Mouse (Mus musculus): ENCODE measurements at regions not wholly inside any gene's neighbourhood (a gene's known extent, or its start where the extent isn't known, plus 50 kb on each side); places are given as distances from the start of the nearest gene placed in this dataset. TPM values are rescaled to one million over a fixed set of nuclear protein-coding genes. Genes with fewer than 3 reads are reported as not detected.

- Histone ChIP-seq H3K36me3 (ENCODE audit: insufficient read depth, low read length) (no peaks in the 10 kb centered on the region), H3K27me3 (ENCODE audit: insufficient read depth, low read length) (peaks cover 85% of the 10 kb centered on the region), H3K9ac (replicated peaks; ENCODE audit: low read length) (no peak overlapping the region), H3K4me3 (ENCODE audit: low read length) (no peak overlapping the region), H3K4me1 (ENCODE audit: insufficient read depth, low read length) (peaks cover 13% of the 10 kb centered on the region), H3K4me2 (replicated peaks; ENCODE audit: low read depth, low read length) (no peak overlapping the region), H3K27ac (ENCODE audit: low read length) (no peak overlapping the region), H3K9me3 (ENCODE audit: low read length) (no peaks in the 10 kb centered on the region)
- ATAC-seq (ENCODE audit: low FRiP score, low TSS enrichment) = no peak
- WGBS = 1% methylated on average over 17 of the region's 17 CpGs
Observed at GRCm38 (mm10) chr2:94240411-94240810, 82.6 kb upstream of the Hsd17b12 start.

GRCm38 (mm10) chr2:94239573-94239972, 81.8 kb upstream of the Hsd17b12 start:
- no peaks in the 10 kb centered on the region for H3K9me3 ChIP-seq (ENCODE audit: low read length)
- 18% methylated on average over 9 of the region's 9 CpGs for WGBS
- no peak overlapping the region for H3K4me3 ChIP-seq (ENCODE audit: low read length)
- no peak overlapping the region for H3K4me2 ChIP-seq (replicated peaks; ENCODE audit: low read depth, low read length)
- no peak for ATAC-seq (ENCODE audit: low FRiP score, low TSS enrichment)
- peaks cover 78% of the 10 kb centered on the region for H3K27me3 ChIP-seq (ENCODE audit: insufficient read depth, low read length)
- H3K4me1 ChIP-seq (ENCODE audit: insufficient read depth, low read length) = peaks cover 13% of the 10 kb centered on the region
- no peak overlapping the region for H3K9ac ChIP-seq (replicated peaks; ENCODE audit: low read length)
- no peaks in the 10 kb centered on the region for H3K36me3 ChIP-seq (ENCODE audit: insufficient read depth, low read length)
- no peak overlapping the region for H3K27ac ChIP-seq (ENCODE audit: low read length)

GRCm38 (mm10) chr2:94236479-94236878, 78.7 kb upstream of the Hsd17b12 start:
- Histone ChIP-seq H3K4me3 (ENCODE audit: low read length) (no peak overlapping the region), H3K9me3 (ENCODE audit: low read length) (no peaks in the 10 kb centered on the region), H3K9ac (replicated peaks; ENCODE audit: low read length) (no peak overlapping the region), H3K27ac (ENCODE audit: low read length) (no peak overlapping the region), H3K4me2 (replicated peaks; ENCODE audit: low read depth, low read length) (no peak overlapping the region), H3K4me1 (ENCODE audit: insufficient read depth, low read length) (peaks cover 7% of the 10 kb centered on the region; the same call in 1 of the 2 replicates), H3K27me3 (ENCODE audit: insufficient read depth, low read length) (peaks cover 51% of the 10 kb centered on the region), H3K36me3 (ENCODE audit: insufficient read depth, low read length) (no peaks in the 10 kb centered on the region)
- WGBS = 49% methylated on average over 3 of the region's 3 CpGs
- no peak for ATAC-seq (ENCODE audit: low FRiP score, low TSS enrichment)

GRCm38 (mm10) chr2:94233597-94233996, 75.8 kb upstream of the Hsd17b12 start:
- no peak overlapping the region for H3K4me2 ChIP-seq (replicated peaks; ENCODE audit: low read depth, low read length)
- 87% methylated on average over 7 of the region's 7 CpGs for WGBS
- H3K4me1 ChIP-seq (ENCODE audit: insufficient read depth, low read length) = no peaks in the 10 kb centered on the region
- no peak overlapping the region for H3K27ac ChIP-seq (ENCODE audit: low read length)
- no peaks in the 10 kb centered on the region for H3K36me3 ChIP-seq (ENCODE audit: insufficient read depth, low read length)
- no peak overlapping the region for H3K9ac ChIP-seq (replicated peaks; ENCODE audit: low read length)
- H3K9me3 ChIP-seq (ENCODE audit: low read length) = no peaks in the 10 kb centered on the region
- no peak for ATAC-seq (ENCODE audit: low FRiP score, low TSS enrichment)
- peaks cover 28% of the 10 kb centered on the region for H3K27me3 ChIP-seq (ENCODE audit: insufficient read depth, low read length)
- H3K4me3 ChIP-seq (ENCODE audit: low read length) = no peak overlapping the region

GRCm38 (mm10) chr2:94219421-94219820, 61.7 kb upstream of the Hsd17b12 start:
- ATAC-seq (ENCODE audit: low FRiP score, low TSS enrichment) = no peak
- Histone ChIP-seq H3K27me3 (ENCODE audit: insufficient read depth, low read length) (no peaks in the 10 kb centered on the region), H3K4me1 (ENCODE audit: insufficient read depth, low read length) (no peaks in the 10 kb centered on the region), H3K4me2 (replicated peaks; ENCODE audit: low read depth, low read length) (no peak overlapping the region), H3K4me3 (ENCODE audit: low read length) (no peak overlapping the region), H3K9me3 (ENCODE audit: low read length) (no peaks in the 10 kb centered on the region), H3K36me3 (ENCODE audit: insufficient read depth, low read length) (no peaks in the 10 kb centered on the region), H3K9ac (replicated peaks; ENCODE audit: low read length) (no peak overlapping the region), H3K27ac (ENCODE audit: low read length) (no peak overlapping the region)
- 68% methylated on average over 5 of the region's 5 CpGs for WGBS

GRCm38 (mm10) chr2:94217481-94217880, 59.7 kb upstream of the Hsd17b12 start:
- Histone ChIP-seq H3K4me2 (replicated peaks; ENCODE audit: low read depth, low read length) (no peak overlapping the region), H3K4me1 (ENCODE audit: insufficient read depth, low read length) (no peaks in the 10 kb centered on the region), H3K9ac (replicated peaks; ENCODE audit: low read length) (no peak overlapping the region), H3K36me3 (ENCODE audit: insufficient read depth, low read length) (no peaks in the 10 kb centered on the region), H3K4me3 (ENCODE audit: low read length) (no peak overlapping the region), H3K9me3 (ENCODE audit: low read length) (no peaks in the 10 kb centered on the region), H3K27me3 (ENCODE audit: insufficient read depth, low read length) (no peaks in the 10 kb centered on the region), H3K27ac (ENCODE audit: low read length) (no peak overlapping the region)
- WGBS = 84% methylated on average over 3 of the region's 3 CpGs
- ATAC-seq (ENCODE audit: low FRiP score, low TSS enrichment) = no peak

- Histone ChIP-seq H3K4me1 (ENCODE audit: insufficient read depth, low read length) (no peaks in the 10 kb centered on the region), H3K36me3 (ENCODE audit: insufficient read depth, low read length) (no peaks in the 10 kb centered on the region), H3K4me2 (replicated peaks; ENCODE audit: low read depth, low read length) (no peak overlapping the region), H3K27me3 (ENCODE audit: insufficient read depth, low read length) (no peaks in the 10 kb centered on the region), H3K4me3 (ENCODE audit: low read length) (no peak overlapping the region), H3K9me3 (ENCODE audit: low read length) (no peaks in the 10 kb centered on the region), H3K27ac (ENCODE audit: low read length) (no peak overlapping the region), H3K9ac (replicated peaks; ENCODE audit: low read length) (no peak overlapping the region)
- ATAC-seq (ENCODE audit: low FRiP score, low TSS enrichment) = no peak
- WGBS = 88% methylated on average over 3 of the region's 3 CpGs
Observed at GRCm38 (mm10) chr2:94215455-94215854, 57.7 kb upstream of the Hsd17b12 start.

MicroRNA genes in the stretch of these regions (microRNA counts, 519-probe panel; counts per million panel counts)
- microRNA mmu-miR-129-3p = 1,624 counts per million, percentile 43 among the panel's probes with 10 or more counts
- 1,891 counts per million, percentile 48 among the panel's probes with 10 or more counts for microRNA mmu-miR-129-5p

Small RNA genes in the stretch of these regions (microRNA-seq; reads per million reads assigned to microRNA genes)
- not detected for gene Mir129-2
- gene Mir129b = not detected
